Mouse (Mus musculus) heart, adult 9 months (tissue): ENCODE results near the gene Mnx1.
A peak's percentile ranks its signal among the peaks of the same experiment; 100 is the strongest.
"Not testable (repeated sequence)": the region's sequence is repeated elsewhere in the genome, so short reads cannot be mapped to it uniquely, and the experiment has no call there.

ENCODE experiments used
- DNase-seq, 2 experiments: peaks; one replicate each; pipeline ENCODE4 v3.0.0; 2022; ENCODE audit warnings: low spot score in 2 of 2

Gene Mnx1

GRCm38 (mm10) chr5:29469501-29469900 is 8.8 kb downstream of the Mnx1 start:
- DNase-seq: no peak

- DNase-seq: no peak
These were observed 9.8 kb downstream of the Mnx1 start for GRCm38 (mm10) chr5:29468351-29469065.

GRCm38 (mm10) chr5:29467489-29468350 is 10.6 kb downstream of the Mnx1 start:
- no peak for DNase-seq

GRCm38 (mm10) chr5:29462943-29463686 is 15.2 kb downstream of the Mnx1 start:
- DNase-seq: no peak

GRCm38 (mm10) chr5:29456895-29457656 is 21.2 kb downstream of the Mnx1 start:
- no peak for DNase-seq

- DNase-seq: no peak
These were observed 25.9 kb downstream of the Mnx1 start for GRCm38 (mm10) chr5:29452352-29452751.

GRCm38 (mm10) chr5:29445275-29445674 is 33.0 kb downstream of the Mnx1 start:
- no peak for DNase-seq

- DNase-seq: not testable (repeated sequence)
These were observed 41.5 kb downstream of the Mnx1 start for GRCm38 (mm10) chr5:29436728-29437127.

- no peak for DNase-seq
These were observed 42.8 kb downstream of the Mnx1 start for GRCm38 (mm10) chr5:29435491-29435890.

GRCm38 (mm10) chr5:29434872-29435358 is 43.4 kb downstream of the Mnx1 start:
- peak in 1 of 2 experiments; percentile 10 for DNase-seq

- peak; percentile 82 to 88 for DNase-seq
These were observed 43.9 kb downstream of the Mnx1 start, which contains the start of gene Nom1 for GRCm38 (mm10) chr5:29434228-29434871. Gene Nom1 (plus strand): TSS chr5:29434664.

GRCm38 (mm10) chr5:29423330-29423729 is 54.9 kb downstream of the Mnx1 start:
- DNase-seq: not testable (repeated sequence)
